Mouse (Mus musculus) thymus, postnatal 25 days (tissue): Measurements from ENCODE around the gene Olfr395.
"Not testable (repeated sequence)": the region's sequence is repeated elsewhere in the genome, so short reads cannot be mapped to it uniquely, and the experiment has no call there.

Experiments used
- DNase-seq: peaks from one replicate; pipeline ENCODE4 v3.0.0; 2022

Olfr395 gene

DNA sequence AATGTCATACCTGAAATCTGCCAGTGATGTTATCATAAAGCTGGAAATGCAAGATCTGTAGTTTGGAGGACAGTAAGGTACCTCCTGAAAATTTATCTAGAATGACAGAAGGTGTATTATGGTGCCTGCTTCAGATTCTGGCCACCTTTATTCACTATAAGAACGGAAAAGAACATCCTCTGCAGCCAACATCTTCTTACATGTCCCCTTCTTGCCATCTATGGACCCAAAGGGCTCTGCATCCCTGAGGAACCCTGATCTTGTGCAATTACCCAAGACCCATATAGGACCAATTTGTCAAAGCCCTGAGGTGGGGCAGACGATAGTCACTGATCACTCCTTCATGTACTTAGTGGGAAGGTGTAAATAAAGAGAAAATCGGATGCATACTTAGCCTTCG is at the start of gene Olfr395:
Gene Olfr395, minus strand, starts transcription at position 101 of the 400 bp plus-strand sequence.
- not testable (repeated sequence) for DNase-seq

DNA sequence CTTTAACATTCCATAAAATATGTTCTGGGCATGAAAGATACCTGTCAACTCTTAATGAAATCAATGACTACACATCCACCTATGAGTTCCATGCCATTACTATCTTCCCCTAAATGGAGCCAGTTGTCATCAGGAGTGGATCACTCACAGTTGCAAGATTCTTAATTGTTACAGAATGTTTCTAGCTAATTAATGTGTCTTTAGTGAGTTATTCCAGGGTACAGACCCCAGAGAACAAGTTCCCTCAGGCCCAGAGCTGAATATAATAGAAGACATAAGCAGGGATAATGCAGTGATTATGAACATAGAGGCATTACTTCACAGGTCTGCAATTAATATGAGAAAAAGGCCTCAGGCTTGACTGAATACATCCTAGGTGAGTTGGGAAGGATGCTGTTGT is 27.3 kb upstream of the Olfr395 start, which contains the start of gene Olfr23:
Gene Olfr23, plus strand, starts transcription at position 301 of the 400 bp plus-strand sequence.
- DNase-seq, result no peak

DNA sequence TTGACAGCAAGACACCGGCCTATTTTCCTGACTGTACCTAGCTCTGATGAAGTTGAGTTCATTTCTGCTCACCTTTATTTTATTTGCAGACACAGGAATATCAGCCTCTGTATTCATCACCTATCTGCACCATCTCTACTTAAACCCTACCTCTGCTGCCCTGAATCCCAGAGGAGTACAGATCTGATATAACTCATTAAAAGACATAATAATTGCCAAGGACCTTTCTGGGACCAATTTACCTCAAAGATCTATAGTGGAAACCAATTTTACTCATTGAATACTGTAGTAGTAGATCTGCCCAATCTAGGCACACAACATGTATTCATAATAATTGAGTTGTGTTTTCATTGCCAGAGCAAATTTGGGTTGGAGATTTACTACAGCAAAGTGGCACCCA is 18.4 kb downstream of the Olfr395 start, which contains the start of gene Olfr394:
Gene Olfr394, minus strand, starts transcription at position 101 of the 400 bp plus-strand sequence.
- DNase-seq, result no peak
